Mouse (Mus musculus) E14TG2a.4 (cell line): ENCODE measurements around the gene Cdk18.

Experiments
- H3K27me3 ChIP-seq: 2 replicates; pipeline ENCODE4 v1.6.1; 2014; ENCODE audit warnings: low read length, control low read depth; ENCODE audit not compliant: insufficient read depth
- H3K36me3 ChIP-seq: 2 replicates; pipeline ENCODE4 v1.6.1; 2014; ENCODE audit warnings: low read length, control low read depth; ENCODE audit not compliant: insufficient read depth
- H3K4me1 ChIP-seq: replicated peaks from 2 replicates; pipeline ENCODE4 v1.6.1; 2014; ENCODE audit warnings: low read depth, low read length, control low read depth
- H3K4me3 ChIP-seq: replicated peaks from 2 replicates; pipeline ENCODE4 v1.5.1; 2014; ENCODE audit warnings: mild to moderate bottlenecking, low read length
- H3K9me3 ChIP-seq: 2 replicates; pipeline ENCODE4 v1.6.1; 2014; ENCODE audit warnings: low read length, control low read depth
- CTCF ChIP-seq: conservative IDR thresholded peaks from 2 replicates; pipeline ENCODE4 v1.5.1; 2014; ENCODE audit warnings: low read length
- NANOG ChIP-seq: IDR thresholded peaks from 2 replicates; pipeline ENCODE4 v1.6.1; 2014; ENCODE audit warnings: borderline replicate concordance, low read length, mixed read lengths
- POU5F1 ChIP-seq: IDR thresholded peaks from 2 replicates; pipeline ENCODE4 v1.6.1; 2014; ENCODE audit warnings: low read length, borderline replicate concordance

Cdk18 gene

GRCm38 (mm10) chr1:132137935-132138575 lies 1.4 kb downstream of the Cdk18 start:
- H3K4me1 ChIP-seq: peaks cover 63% of the 10 kb centered on the region
- peak overlapping the region; percentile 88 for H3K4me3 ChIP-seq
- TF ChIP-seq CTCF (no peak), NANOG (no peak), POU5F1 (no peak)

GRCm38 (mm10) chr1:132136847-132137246 lies 2.6 kb downstream of the Cdk18 start:
- H3K9me3 ChIP-seq: no peaks in the 10 kb centered on the region
- H3K27me3 ChIP-seq: peaks cover 26% of the 10 kb centered on the region
- peaks cover 56% of the 10 kb centered on the region for H3K4me1 ChIP-seq
- TF ChIP-seq CTCF (no peak), POU5F1 (no peak), NANOG (no peak)
- H3K36me3 ChIP-seq: no peaks in the 10 kb centered on the region
- H3K4me3 ChIP-seq: no peak overlapping the region

More at GRCm38 (mm10) chr1:132137935-132138575, 1.4 kb downstream of the Cdk18 start:
- H3K9me3 ChIP-seq: no peaks in the 10 kb centered on the region
- H3K36me3 ChIP-seq: no peaks in the 10 kb centered on the region
- H3K27me3 ChIP-seq: peaks cover 28% of the 10 kb centered on the region

- no peaks in the 10 kb centered on the region for H3K36me3 ChIP-seq
Observed at GRCm38 (mm10) chr1:132135631-132136030, 3.9 kb downstream of the Cdk18 start.

GRCm38 (mm10) chr1:132128311-132128710 lies 11.2 kb downstream of the Cdk18 start:
- H3K4me1 ChIP-seq: peaks cover 33% of the 10 kb centered on the region
- no peaks in the 10 kb centered on the region for H3K9me3 ChIP-seq
- no peak overlapping the region for H3K4me3 ChIP-seq
- H3K36me3 ChIP-seq: no peaks in the 10 kb centered on the region
- H3K27me3 ChIP-seq: peaks cover 3% of the 10 kb centered on the region; the same call in 1 of the 2 replicates
- TF ChIP-seq POU5F1: no peak
- TF ChIP-seq NANOG: no peak
- no peak for TF ChIP-seq CTCF

More at GRCm38 (mm10) chr1:132135631-132136030, 3.9 kb downstream of the Cdk18 start:
- H3K27me3 ChIP-seq: peaks cover 25% of the 10 kb centered on the region
- peaks cover 45% of the 10 kb centered on the region for H3K4me1 ChIP-seq
- H3K9me3 ChIP-seq: no peaks in the 10 kb centered on the region
- H3K4me3 ChIP-seq: peak overlapping the region; percentile 46
- TF ChIP-seq POU5F1: no peak
- TF ChIP-seq CTCF: no peak
- no peak for TF ChIP-seq NANOG

GRCm38 (mm10) chr1:132125803-132126405 lies 13.6 kb downstream of the Cdk18 start:
- TF ChIP-seq NANOG (no peak), POU5F1 (no peak), CTCF (no peak)
- Histone ChIP-seq H3K4me3 (peak overlapping the region; percentile 68), H3K36me3 (0 out of 2 replicates have a peak, but pooled peaks cover 2% of the 10 kb centered on the region), H3K27me3 (no peaks in the 10 kb centered on the region), H3K9me3 (no peaks in the 10 kb centered on the region), H3K4me1 (peaks cover 45% of the 10 kb centered on the region)

GRCm38 (mm10) chr1:132125249-132125648 lies 14.2 kb downstream of the Cdk18 start:
- Histone ChIP-seq H3K27me3 (no peaks in the 10 kb centered on the region), H3K36me3 (0 out of 2 replicates have a peak, but pooled peaks cover 7% of the 10 kb centered on the region), H3K4me3 (no peak overlapping the region), H3K4me1 (peaks cover 45% of the 10 kb centered on the region), H3K9me3 (no peaks in the 10 kb centered on the region)
- TF ChIP-seq NANOG: no peak
- no peak for TF ChIP-seq CTCF
- no peak for TF ChIP-seq POU5F1

GRCm38 (mm10) chr1:132123420-132124014 lies 16.0 kb downstream of the Cdk18 start:
- Histone ChIP-seq H3K36me3 (peaks cover 21% of the 10 kb centered on the region), H3K4me1 (peaks cover 38% of the 10 kb centered on the region), H3K4me3 (no peak overlapping the region), H3K9me3 (no peaks in the 10 kb centered on the region), H3K27me3 (no peaks in the 10 kb centered on the region)
- TF ChIP-seq NANOG (no peak), POU5F1 (no peak), CTCF (no peak)

- H3K36me3 ChIP-seq: peaks cover 33% of the 10 kb centered on the region
- no peaks in the 10 kb centered on the region for H3K9me3 ChIP-seq
- H3K27me3 ChIP-seq: no peaks in the 10 kb centered on the region
- H3K4me1 ChIP-seq: peaks cover 30% of the 10 kb centered on the region
- TF ChIP-seq POU5F1: no peak
- no peak for TF ChIP-seq CTCF
- TF ChIP-seq NANOG: no peak
- H3K4me3 ChIP-seq: no peak overlapping the region
Observed at GRCm38 (mm10) chr1:132121895-132122294, 17.6 kb downstream of the Cdk18 start.
